In genomic region chr16:41533686-41534085, GRCm38 (mm10) we compare ENCODE assay signal across 9 mouse cellular contexts.
DNase-seq lines count a peak whose midpoint lies in the region; ATAC-seq lines count a peak whose summit lies in the region.
"Had no signal": no experiment of that assay in that cellular context is flagged by ENCODE, and none has a peak within 500 bp of the region (broad histone marks: within the 10 kb centered on the region; RNA-seq: fewer than 3 reads in every experiment).

No protein-coding gene starts in this region.

- ATAC-seq in kidney, embryonic 16.5 days (ENCODE audit: low FRiP score, low TSS enrichment): 0 out of 2 replicates have a peak, but pooled peaks have one; percentile 28
- no peak for ATAC-seq in embryonic facial prominence, embryonic 11.5 days (replicated peaks; ENCODE audit: insufficient number of reproducible peaks, low FRiP score, low TSS enrichment, low read depth)
- no peak for ATAC-seq in hindbrain, embryonic 14.5 days (ENCODE audit: low FRiP score)
- ATAC-seq in neural tube, embryonic 13.5 days (ENCODE audit: low read depth): 0 out of 2 replicates have a peak, but pooled peaks have one; percentile 2

- no peaks in the 10 kb centered on the region for H3K9me3 ChIP-seq in kidney, embryonic 16.5 days (ENCODE audit: low read length)
- H3K9me3 ChIP-seq in embryonic facial prominence, embryonic 11.5 days (replicated peaks; ENCODE audit: control insufficient read depth, low read length): no peaks in the 10 kb centered on the region
- H3K9me3 ChIP-seq in hindbrain, embryonic 14.5 days (ENCODE audit: control insufficient read depth, low read length): no peaks in the 10 kb centered on the region
- no peaks in the 10 kb centered on the region for H3K9me3 ChIP-seq in neural tube, embryonic 13.5 days

- H3K4me3 ChIP-seq in kidney, embryonic 16.5 days (ENCODE audit: low read length): peak overlapping the region; percentile 62
- peak overlapping the region; percentile 58 for H3K4me3 ChIP-seq in embryonic facial prominence, embryonic 11.5 days (ENCODE audit: low read depth, low read length)
- peak overlapping the region; percentile 48 for H3K4me3 ChIP-seq in hindbrain, embryonic 14.5 days (replicated peaks; ENCODE audit: low read length)
- peak overlapping the region; percentile 67 for H3K4me3 ChIP-seq in neural tube, embryonic 13.5 days
- H3K4me3 ChIP-seq: erythroblast, embryonic 14.5 days had no signal

- peak overlapping the region; percentile 92 for H3K4me2 ChIP-seq in kidney, embryonic 16.5 days (replicated peaks; ENCODE audit: low read depth, low read length)
- H3K4me2 ChIP-seq in embryonic facial prominence, embryonic 11.5 days (ENCODE audit: low read depth, low read length): peak overlapping the region; percentile 79
- H3K4me2 ChIP-seq in hindbrain, embryonic 14.5 days (replicated peaks): peak overlapping the region; percentile 68
- H3K4me2 ChIP-seq in neural tube, embryonic 13.5 days: peak overlapping the region; percentile 90

- H3K4me1 ChIP-seq in kidney, embryonic 16.5 days (ENCODE audit: insufficient read depth, low read length): peaks cover 10% of the 10 kb centered on the region; the same call in 1 of the 2 replicates
- H3K4me1 ChIP-seq in embryonic facial prominence, embryonic 11.5 days (ENCODE audit: control insufficient read depth, insufficient read depth, low read length): no peaks in the 10 kb centered on the region
- peaks cover 18% of the 10 kb centered on the region for H3K4me1 ChIP-seq in hindbrain, embryonic 14.5 days (replicated peaks; ENCODE audit: control insufficient read depth, insufficient read depth, low read length)
- peaks cover 38% of the 10 kb centered on the region for H3K4me1 ChIP-seq in neural tube, embryonic 13.5 days (replicated peaks)

- no peaks in the 10 kb centered on the region for H3K36me3 ChIP-seq in kidney, embryonic 16.5 days (ENCODE audit: insufficient read depth, low read length)
- no peaks in the 10 kb centered on the region for H3K36me3 ChIP-seq in embryonic facial prominence, embryonic 11.5 days (replicated peaks; ENCODE audit: control insufficient read depth, insufficient read depth, low read depth, low read length)
- H3K36me3 ChIP-seq in hindbrain, embryonic 14.5 days (replicated peaks; ENCODE audit: control insufficient read depth, insufficient read depth): no peaks in the 10 kb centered on the region
- H3K36me3 ChIP-seq in neural tube, embryonic 13.5 days: no peaks in the 10 kb centered on the region

- H3K27ac ChIP-seq in kidney, embryonic 16.5 days (ENCODE audit: low read length): no peak overlapping the region
- H3K27ac ChIP-seq in embryonic facial prominence, embryonic 11.5 days (replicated peaks; ENCODE audit: low read depth, low read length): no peak overlapping the region
- H3K27ac ChIP-seq in hindbrain, embryonic 14.5 days: peak overlapping the region; percentile 76
- H3K27ac ChIP-seq in neural tube, embryonic 13.5 days (replicated peaks): peak overlapping the region; percentile 89; the same call in 1 of the 2 replicates

- 9% methylated on average over 6 of the region's 6 CpGs for WGBS in kidney, embryonic 16.5 days
- 12% methylated on average over 6 of the region's 6 CpGs for WGBS in embryonic facial prominence, embryonic 11.5 days
- 2% methylated on average over 6 of the region's 6 CpGs for WGBS in hindbrain, embryonic 14.5 days
- 4% methylated on average over 6 of the region's 6 CpGs for WGBS in neural tube, embryonic 13.5 days

- no peaks in the 10 kb centered on the region for H3K27me3 ChIP-seq in kidney, embryonic 16.5 days (ENCODE audit: insufficient read depth, low read length)
- H3K27me3 ChIP-seq in embryonic facial prominence, embryonic 11.5 days (ENCODE audit: control insufficient read depth, insufficient read depth, low read length): no peaks in the 10 kb centered on the region
- H3K27me3 ChIP-seq in hindbrain, embryonic 14.5 days (ENCODE audit: control insufficient read depth, insufficient read depth, low read length): no peaks in the 10 kb centered on the region
- no peaks in the 10 kb centered on the region for H3K27me3 ChIP-seq in neural tube, embryonic 13.5 days

- no peak for DNase-seq in kidney, adult 8-10 months
- DNase-seq in embryonic facial prominence, embryonic 11.5 days (ENCODE audit: low spot score): peak; percentile 26
- no peak for DNase-seq in hindbrain, embryonic 14.5 days (ENCODE audit: low spot score)
- DNase-seq in gastrocnemius, postnatal 4 days (ENCODE audit: low spot score in 2 of 2): no peak
- DNase-seq in adrenal gland, adult 8-10 months: no peak
- DNase-seq in gastrocnemius, postnatal 25 days: no peak

- H3K9ac ChIP-seq in kidney, embryonic 16.5 days (replicated peaks; ENCODE audit: low read length): peak overlapping the region; percentile 73; the same call in 1 of the 2 replicates
- peak overlapping the region; percentile 71 for H3K9ac ChIP-seq in embryonic facial prominence, embryonic 11.5 days (replicated peaks; ENCODE audit: low read length)
- peak overlapping the region; percentile 69 for H3K9ac ChIP-seq in hindbrain, embryonic 14.5 days
- peak overlapping the region; percentile 80 for H3K9ac ChIP-seq in neural tube, embryonic 13.5 days

Comparison
In these comparisons a context has a peak if more than half of its experiments do, and no peak if none do; other contexts are left out.
1. ATAC-seq: peak in kidney, embryonic 16.5 days (single experiment) and neural tube, embryonic 13.5 days (single experiment); none in embryonic facial prominence, embryonic 11.5 days (single experiment) and hindbrain, embryonic 14.5 days (single experiment).
2. H3K27ac ChIP-seq: peak in hindbrain, embryonic 14.5 days (single experiment) and neural tube, embryonic 13.5 days (single experiment); none in kidney, embryonic 16.5 days (single experiment) and embryonic facial prominence, embryonic 11.5 days (single experiment).
3. Peak in every context shown above with its lines, with median percentiles within 50 percentile points of each other: H3K4me2 ChIP-seq, H3K4me3 ChIP-seq and H3K9ac ChIP-seq.